Mouse (Mus musculus) ovary, postnatal 10 days (tissue): ENCODE measurements around the gene Vps37d.

Experiments
- DNase-seq: peaks from one replicate; pipeline ENCODE4 v3.0.0; 2022; ENCODE audit warnings: low spot score

Gene Vps37d

GRCm38 (mm10) chr5:135077564-135078481 is at the start of gene Vps37d:
Gene Vps37d, minus strand, starts transcription at chr5:135078266.
- DNase-seq: peak; percentile 95

DNA sequence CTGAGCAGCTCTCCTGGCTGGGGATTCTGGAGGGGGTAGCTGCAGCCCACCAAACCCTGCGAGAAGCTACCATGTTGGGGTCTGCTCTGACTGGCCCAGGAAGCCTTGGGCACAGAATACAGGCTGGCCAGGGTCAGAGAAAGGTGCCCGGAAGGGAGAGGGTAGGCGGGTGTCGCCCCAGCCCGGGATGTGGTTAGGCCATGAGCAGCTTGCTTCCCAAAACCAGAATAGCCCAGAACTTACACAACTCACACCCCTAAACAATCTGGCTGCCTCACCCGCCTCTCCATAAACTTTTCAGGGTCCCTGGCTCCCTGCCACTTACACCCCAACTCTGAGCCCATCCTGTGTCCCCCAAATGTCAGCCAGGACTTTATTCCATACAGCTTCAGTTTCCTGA is 49.6 kb upstream of the Vps37d start:
- DNase-seq: no peak

DNA sequence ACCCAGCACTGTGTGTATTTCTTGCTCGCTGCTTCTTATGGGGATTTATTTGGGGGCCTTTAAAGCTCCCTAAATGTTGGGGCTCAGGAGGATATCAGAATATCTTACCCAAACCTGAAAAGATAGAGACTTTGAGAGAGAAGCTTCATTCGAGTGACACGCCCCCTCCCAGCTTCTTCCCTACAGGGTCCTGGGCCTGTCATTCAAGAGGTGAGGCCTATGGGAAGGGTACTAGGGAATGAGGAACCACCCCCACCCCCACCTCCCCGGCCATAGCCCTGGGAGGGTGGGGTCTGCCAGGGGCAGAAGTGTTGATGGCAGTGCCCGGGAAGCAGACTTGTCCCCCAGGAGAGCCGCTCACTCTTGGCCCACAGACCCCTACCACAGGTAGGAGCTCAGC is 48.1 kb upstream of the Vps37d start:
- no peak for DNase-seq

DNA sequence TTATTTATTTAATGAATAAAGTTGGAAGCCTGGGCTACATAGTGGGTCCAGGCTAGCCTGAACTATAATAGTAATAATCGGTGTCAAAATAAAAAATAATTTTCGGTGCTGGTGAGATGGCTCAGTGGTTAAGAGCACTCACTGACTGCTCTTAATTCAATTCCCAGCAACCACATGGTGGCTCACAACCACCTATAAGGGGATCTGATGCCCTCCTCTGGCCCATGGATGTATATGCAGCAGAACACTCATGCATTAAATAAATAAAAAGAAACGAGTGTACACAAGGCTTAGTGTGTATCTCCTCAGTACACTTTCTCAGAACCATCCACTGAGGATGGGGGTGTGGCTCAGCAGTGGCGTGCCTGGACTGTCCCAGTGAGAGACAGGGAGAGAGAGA is 42.7 kb upstream of the Vps37d start:
- no peak for DNase-seq

GRCm38 (mm10) chr5:135118589-135119081 is 40.6 kb upstream of the Vps37d start:
- DNase-seq: peak; percentile 9

- DNase-seq: no peak
These were observed 37.2 kb upstream of the Vps37d start for GRCm38 (mm10) chr5:135115241-135115640.

GRCm38 (mm10) chr5:135113782-135114181 is 35.7 kb upstream of the Vps37d start:
- no peak for DNase-seq

- DNase-seq: no peak
These were observed 31.9 kb upstream of the Vps37d start for GRCm38 (mm10) chr5:135109976-135110375.

- DNase-seq: no peak
These were observed 31.4 kb upstream of the Vps37d start for GRCm38 (mm10) chr5:135109426-135109825.

DNA sequence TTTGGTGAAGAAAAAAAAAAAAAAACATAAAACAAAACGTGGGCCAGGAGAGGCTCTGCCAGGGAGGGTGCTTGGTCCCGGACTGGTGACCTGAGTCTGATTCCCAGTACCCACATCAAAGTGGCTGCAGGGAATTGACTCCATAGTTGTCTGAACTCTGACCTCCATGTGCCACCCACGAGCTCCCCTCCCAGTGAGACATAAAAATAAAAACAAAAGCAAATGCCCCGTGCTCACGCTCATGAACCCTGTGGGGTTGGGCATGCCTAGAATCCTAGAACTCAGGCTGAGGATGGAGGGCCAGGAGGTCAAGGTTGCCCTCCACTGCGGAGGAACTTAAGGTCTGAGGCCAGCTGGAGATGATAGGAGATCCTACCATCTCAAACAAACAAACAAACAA is 31.0 kb upstream of the Vps37d start:
- DNase-seq: no peak

DNA sequence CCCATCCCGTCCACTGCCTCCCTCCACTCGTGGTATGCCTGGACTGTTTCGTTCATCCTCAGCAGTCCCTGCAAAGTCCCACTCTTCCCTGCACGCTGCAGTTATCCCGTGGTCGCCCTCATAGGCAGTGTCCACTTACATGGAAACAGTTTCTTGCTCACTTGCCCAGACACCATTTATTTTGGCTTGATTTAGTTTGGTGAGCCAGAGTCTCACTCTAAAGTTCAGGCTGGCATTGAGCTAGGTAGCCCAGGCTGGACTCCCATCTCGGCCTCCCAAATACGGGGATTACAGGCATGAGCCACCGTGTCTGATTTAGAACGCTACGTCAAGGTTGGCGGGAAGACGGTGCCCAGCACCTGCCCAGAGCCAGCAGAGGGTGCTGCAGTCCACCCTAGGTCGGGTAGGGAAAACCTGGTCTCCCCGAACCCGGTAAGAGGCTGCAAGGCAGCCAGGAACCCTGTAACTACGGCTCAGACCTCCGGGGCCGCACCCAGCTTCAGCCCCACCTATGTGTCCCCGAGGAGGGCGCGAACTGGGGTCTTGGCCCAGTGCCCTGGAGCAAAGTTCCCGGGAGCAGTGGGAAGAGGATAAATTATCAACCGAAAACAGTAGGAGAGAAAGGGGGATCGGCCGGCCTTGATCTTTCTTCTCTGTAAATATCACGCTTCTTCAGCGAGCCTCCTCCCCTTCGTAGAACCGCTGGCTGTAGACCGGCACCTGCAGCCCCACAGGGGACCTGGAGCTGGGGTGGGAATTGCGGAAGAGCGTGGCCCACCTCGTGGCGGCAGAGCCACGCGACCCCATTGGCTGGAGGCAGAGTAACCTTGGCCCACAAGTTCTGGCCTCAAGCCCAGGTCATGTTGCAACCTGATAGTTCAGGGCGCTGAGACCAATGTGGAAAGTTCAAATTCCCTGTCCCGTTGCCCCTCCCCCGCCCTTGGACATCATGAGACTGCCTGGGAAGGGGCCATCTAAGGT is 29.7 kb upstream of the Vps37d start:
- DNase-seq: peak; percentile 24

- DNase-seq: peak; percentile 32
These were observed 28.7 kb upstream of the Vps37d start for GRCm38 (mm10) chr5:135106758-135107256.

DNA sequence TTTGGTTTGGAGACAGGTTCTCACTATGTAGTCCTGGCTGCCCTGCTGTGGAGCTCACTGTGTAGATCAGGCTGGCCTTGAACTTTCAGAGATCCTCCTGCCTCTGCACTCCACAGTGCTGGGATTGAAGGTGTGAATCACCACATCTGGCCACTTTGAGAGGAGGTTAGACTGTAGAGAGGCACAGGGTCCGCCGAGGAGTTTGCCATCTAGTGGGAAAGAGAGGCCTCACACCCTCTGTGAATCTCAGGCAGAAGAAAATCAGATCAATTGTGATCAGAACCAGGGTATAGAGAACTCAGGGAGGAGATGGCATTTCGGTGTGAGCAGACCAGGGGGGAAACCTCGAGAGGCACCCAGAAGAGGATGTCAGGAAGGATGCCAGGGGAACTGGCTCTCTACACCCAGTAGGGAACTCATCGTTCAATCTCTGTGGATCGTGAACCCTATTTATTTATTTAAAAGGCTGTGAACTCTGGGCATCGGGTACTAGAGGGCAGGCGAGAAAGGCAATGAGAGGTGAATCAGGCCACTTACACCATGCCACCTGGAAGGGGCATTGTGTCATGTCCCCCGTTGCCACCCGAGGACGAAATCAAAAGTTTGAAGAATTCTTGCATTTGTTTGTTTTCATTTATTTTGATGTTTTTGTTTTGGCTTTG is 26.1 kb upstream of the Vps37d start:
- DNase-seq: no peak

GRCm38 (mm10) chr5:135100981-135101380 is 22.9 kb upstream of the Vps37d start:
- no peak for DNase-seq

DNA sequence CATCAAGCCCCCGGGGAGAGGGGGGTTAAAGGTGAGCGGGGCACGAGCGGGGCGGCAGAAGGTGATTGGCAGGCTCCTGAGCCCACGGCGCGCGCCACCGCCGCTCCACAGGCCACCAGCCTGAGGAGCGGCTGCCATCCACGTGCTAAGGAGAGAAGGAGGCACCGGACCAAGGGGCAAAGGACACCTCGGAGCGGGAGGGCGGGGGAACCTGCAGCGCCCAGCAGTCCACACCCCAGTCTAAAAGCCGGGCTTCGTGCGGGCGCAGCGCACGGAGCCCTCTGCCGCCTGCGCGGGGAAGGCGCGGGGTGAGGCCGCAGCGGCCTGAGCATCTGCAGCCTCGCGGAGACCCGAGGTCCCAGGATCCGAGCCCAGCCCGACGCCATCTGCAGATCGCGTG is 11.6 kb upstream of the Vps37d start, which contains the start of gene Mlxipl:
TSS of gene Mlxipl (plus strand) at position 238 of the 400 bp plus-strand sequence.
- no peak for DNase-seq

- DNase-seq: no peak
These were observed 8.8 kb upstream of the Vps37d start for GRCm38 (mm10) chr5:135086871-135087270.

- no peak for DNase-seq
These were observed 2.5 kb upstream of the Vps37d start for GRCm38 (mm10) chr5:135080539-135080938.

DNA sequence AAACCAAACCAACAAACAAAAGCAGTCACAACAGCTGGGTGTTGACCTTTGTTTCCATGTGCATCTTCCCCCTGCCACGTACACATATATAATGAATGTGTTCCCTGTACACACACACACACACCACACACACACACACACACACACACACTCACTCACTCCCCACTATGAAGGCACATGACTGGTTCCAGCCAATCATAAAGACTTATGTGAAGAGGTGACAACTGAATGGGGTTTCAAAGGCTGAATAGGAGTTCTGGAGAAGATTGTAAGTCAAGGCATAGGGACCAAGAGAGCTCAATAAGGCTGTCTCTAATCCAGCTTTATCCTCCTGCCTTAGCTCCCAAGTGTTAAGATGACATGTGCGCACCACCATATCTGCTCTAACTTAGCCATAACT is 1.5 kb upstream of the Vps37d start:
- DNase-seq: no peak

DNA sequence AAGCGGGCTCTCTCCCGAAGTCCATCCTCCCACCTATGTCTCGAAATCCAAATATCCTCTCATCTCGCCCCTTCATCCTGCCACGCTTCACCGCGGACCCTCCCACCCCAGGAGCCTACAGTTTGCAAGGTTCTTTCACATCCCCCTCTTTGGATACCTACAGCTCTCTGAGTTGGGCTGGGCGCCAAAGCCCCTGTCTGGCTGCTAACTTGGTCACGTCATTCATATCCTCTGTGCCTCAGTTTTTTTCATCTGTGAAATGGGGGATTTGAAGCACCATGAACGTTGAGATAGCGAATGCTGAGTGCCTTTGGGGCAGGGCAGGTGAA is 380 bp upstream of the Vps37d start:
- DNase-seq: no peak

- DNase-seq: no peak
These were observed 1.0 kb downstream of the Vps37d start for GRCm38 (mm10) chr5:135076931-135077505.

DNA sequence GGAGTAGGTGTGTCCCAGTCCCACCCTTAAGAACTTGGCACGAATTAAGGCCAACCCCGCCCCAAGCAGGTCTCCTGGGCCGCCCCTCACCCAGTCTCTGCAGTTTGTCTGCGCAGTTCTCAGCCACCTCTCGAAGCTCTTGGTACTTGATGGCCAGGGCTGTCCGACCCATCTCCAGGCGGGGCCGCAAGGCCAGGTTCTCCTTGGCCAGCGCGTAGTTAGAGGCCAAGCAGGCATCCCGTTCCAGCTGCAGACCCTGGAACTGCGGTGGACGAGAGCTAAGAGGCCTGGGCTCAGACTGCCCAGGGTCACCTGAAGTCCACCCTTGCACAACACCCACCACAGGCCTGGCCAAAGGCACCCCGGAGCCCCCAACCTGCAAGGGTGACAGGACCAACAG is 1.7 kb downstream of the Vps37d start:
- DNase-seq: no peak
